Mouse (Mus musculus): ENCODE results near the gene Gm10553. TPM values are rescaled to one million over a fixed set of nuclear protein-coding genes. Genes with fewer than 3 reads are reported as not detected.
"Not testable (repeated sequence)": the region's sequence is repeated elsewhere in the genome, so short reads cannot be mapped to it uniquely, and the experiment has no call there.

Gene Gm10553
- polyA plus RNA-seq (2015; fragmentation: Nextera tagmentation; extraction: Ambion mirVana), result not detected in 2 replicates

DNA sequence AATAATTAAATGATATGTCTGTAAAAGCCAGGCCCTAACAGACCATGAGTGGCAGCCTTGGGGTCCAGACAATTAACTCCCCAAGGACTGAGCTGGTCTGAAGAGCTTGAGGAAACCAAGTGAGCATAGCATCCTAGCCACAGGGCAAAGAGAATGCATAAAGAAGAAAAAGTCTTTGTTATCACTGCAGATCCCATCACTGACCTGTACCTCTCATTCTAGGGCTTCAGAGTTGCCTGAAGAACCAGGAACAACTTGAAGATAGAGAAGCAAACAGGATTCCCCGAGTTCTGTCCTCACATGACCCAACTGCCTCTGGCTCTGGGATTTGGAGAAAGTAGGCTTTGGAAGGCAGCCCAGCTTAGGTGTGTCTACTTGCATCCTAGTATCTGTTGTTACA is at the start of gene Gm10553:
Gene Gm10553, plus strand, starts transcription at position 301 of the 400 bp plus-strand sequence.
- H3K4me3 ChIP-seq (replicated peaks); H3K9me3 ChIP-seq (replicated peaks): not testable (repeated sequence)
- WGBS, result 63% methylated on average over 1 of the region's 1 CpGs

GRCm38 (mm10) chr1:85071690-85072089 is 28.3 kb upstream of the Gm10553 start:
- not testable (repeated sequence) for H3K27ac ChIP-seq; H3K4me2 ChIP-seq; H3K4me1 ChIP-seq; H3K9me3 ChIP-seq (replicated peaks); H3K36me3 ChIP-seq; H3K27me3 ChIP-seq; H3K9ac ChIP-seq; ATAC-seq (replicated peaks; ENCODE audit: low FRiP score); H3K4me3 ChIP-seq (replicated peaks)
- 60% methylated on average over 3 of the region's 3 CpGs for WGBS

More for the DNA sequence above, at the start of gene Gm10553:
- H3K9ac ChIP-seq; ATAC-seq (replicated peaks; ENCODE audit: low FRiP score); H3K4me2 ChIP-seq; H3K27ac ChIP-seq; H3K36me3 ChIP-seq; H3K27me3 ChIP-seq; H3K4me1 ChIP-seq: not testable (repeated sequence)

- 74% methylated on average over 3 of the region's 3 CpGs for WGBS
- H3K9ac ChIP-seq; ATAC-seq (replicated peaks; ENCODE audit: low FRiP score); H3K27me3 ChIP-seq; H3K4me2 ChIP-seq; H3K4me3 ChIP-seq (replicated peaks); H3K27ac ChIP-seq; H3K36me3 ChIP-seq; H3K9me3 ChIP-seq (replicated peaks); H3K4me1 ChIP-seq: not testable (repeated sequence)
Measured at GRCm38 (mm10) chr1:85073099-85073498, 26.9 kb upstream of the Gm10553 start.

GRCm38 (mm10) chr1:85084803-85085202 is 15.2 kb upstream of the Gm10553 start:
- not testable (repeated sequence) for ATAC-seq (replicated peaks; ENCODE audit: low FRiP score); H3K4me1 ChIP-seq; H3K36me3 ChIP-seq; H3K27ac ChIP-seq; H3K9ac ChIP-seq; H3K4me3 ChIP-seq (replicated peaks); H3K4me2 ChIP-seq; H3K27me3 ChIP-seq; H3K9me3 ChIP-seq (replicated peaks)
- 75% methylated on average over 3 of the region's 3 CpGs for WGBS

DNA sequence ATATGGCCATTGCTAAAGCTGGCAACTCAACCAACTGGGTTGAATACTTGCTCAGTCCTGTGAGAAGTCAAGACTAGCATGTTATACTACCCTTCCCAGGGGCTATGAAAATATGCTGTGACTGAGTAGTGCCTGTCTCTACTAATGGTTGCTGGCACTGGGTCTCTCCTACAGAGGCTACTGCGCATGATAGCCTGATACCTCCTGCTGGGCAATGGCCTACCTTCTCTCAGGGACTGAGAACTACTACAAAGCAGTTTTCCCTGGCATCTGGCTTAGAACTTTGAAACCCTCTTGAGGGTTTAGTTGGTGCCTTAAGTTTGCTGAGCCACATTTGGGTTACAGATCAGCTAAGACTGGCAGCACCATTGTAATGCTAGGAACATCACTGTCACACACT is 13.8 kb upstream of the Gm10553 start:
- H3K4me3 ChIP-seq (replicated peaks); H3K9me3 ChIP-seq (replicated peaks); ATAC-seq (replicated peaks; ENCODE audit: low FRiP score); H3K9ac ChIP-seq; H3K4me1 ChIP-seq; H3K27me3 ChIP-seq; H3K36me3 ChIP-seq; H3K27ac ChIP-seq; H3K4me2 ChIP-seq: not testable (repeated sequence)
- WGBS, result 74% methylated on average over 1 of the region's 1 CpGs

- H3K27ac ChIP-seq; H3K27me3 ChIP-seq; H3K4me1 ChIP-seq; H3K9me3 ChIP-seq (replicated peaks); H3K4me3 ChIP-seq (replicated peaks); H3K9ac ChIP-seq; H3K4me2 ChIP-seq; H3K36me3 ChIP-seq; ATAC-seq (replicated peaks; ENCODE audit: low FRiP score): not testable (repeated sequence)
- 43% methylated on average over 1 of the region's 3 CpGs for WGBS
Measured at GRCm38 (mm10) chr1:85092169-85092568, 7.8 kb upstream of the Gm10553 start.

GRCm38 (mm10) chr1:85093011-85093572 is 6.9 kb upstream of the Gm10553 start:
- H3K4me1 ChIP-seq; H3K27ac ChIP-seq; H3K4me2 ChIP-seq; H3K27me3 ChIP-seq; ATAC-seq (replicated peaks; ENCODE audit: low FRiP score); H3K4me3 ChIP-seq (replicated peaks); H3K36me3 ChIP-seq; H3K9ac ChIP-seq; H3K9me3 ChIP-seq (replicated peaks): not testable (repeated sequence)
- 82% methylated on average over 7 of the region's 7 CpGs for WGBS

DNA sequence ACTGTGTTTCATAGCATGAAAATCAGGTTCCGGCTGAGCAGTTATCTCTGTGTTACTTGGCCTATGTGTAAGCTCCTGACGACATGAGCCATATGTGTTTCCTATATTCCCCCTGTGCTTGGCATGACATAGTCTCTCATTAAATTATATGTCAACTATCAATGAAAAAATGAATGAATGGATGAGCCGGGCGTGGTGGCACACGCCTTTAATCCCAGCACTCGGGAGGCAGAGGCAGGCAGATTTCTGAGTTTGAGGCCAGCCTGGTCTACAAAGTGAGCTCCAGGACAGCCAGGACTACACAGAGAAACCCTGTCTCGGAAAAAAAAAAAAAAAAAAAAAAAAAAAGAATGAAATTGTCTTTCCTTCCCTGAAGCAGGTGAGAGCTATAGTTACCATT is 883 bp upstream of the Gm10553 start:
- not testable (repeated sequence) for H3K9me3 ChIP-seq (replicated peaks); H3K4me2 ChIP-seq; H3K4me3 ChIP-seq (replicated peaks); H3K4me1 ChIP-seq; ATAC-seq (replicated peaks; ENCODE audit: low FRiP score); H3K9ac ChIP-seq; H3K27me3 ChIP-seq; H3K27ac ChIP-seq; H3K36me3 ChIP-seq
- WGBS, result 71% methylated on average over 7 of the region's 7 CpGs

- not testable (repeated sequence) for H3K27ac ChIP-seq; H3K9ac ChIP-seq; H3K4me3 ChIP-seq (replicated peaks); H3K4me1 ChIP-seq; H3K36me3 ChIP-seq; H3K4me2 ChIP-seq; H3K27me3 ChIP-seq; ATAC-seq (replicated peaks; ENCODE audit: low FRiP score); H3K9me3 ChIP-seq (replicated peaks)
- WGBS, result 83% methylated on average over 4 of the region's 4 CpGs
Measured at GRCm38 (mm10) chr1:85101754-85102153, 1.8 kb downstream of the Gm10553 start.

DNA sequence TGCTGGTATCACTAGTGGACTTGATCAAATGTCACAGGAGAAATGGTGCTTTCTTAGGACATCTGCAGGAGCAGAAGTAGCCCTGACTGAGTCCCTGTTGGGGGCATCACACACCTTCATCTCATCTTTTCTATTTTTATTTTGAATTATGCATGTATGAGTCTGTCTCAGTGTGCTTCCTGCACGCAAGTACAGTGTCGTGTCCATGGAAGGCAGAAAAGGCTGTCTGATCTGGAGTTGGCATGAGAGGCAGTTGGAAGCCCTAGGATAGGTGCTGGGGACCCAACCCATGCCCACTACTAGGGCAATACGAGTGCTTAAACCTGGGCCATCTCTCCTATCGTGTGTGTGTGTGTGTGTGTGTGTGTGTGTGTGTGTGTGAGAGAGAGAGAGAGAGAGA is 5.4 kb downstream of the Gm10553 start:
- H3K4me2 ChIP-seq; ATAC-seq (replicated peaks; ENCODE audit: low FRiP score); H3K27me3 ChIP-seq; H3K4me1 ChIP-seq; H3K9me3 ChIP-seq (replicated peaks); H3K9ac ChIP-seq; H3K27ac ChIP-seq; H3K36me3 ChIP-seq; H3K4me3 ChIP-seq (replicated peaks): not testable (repeated sequence)
- WGBS, result 85% methylated on average over 4 of the region's 4 CpGs

GRCm38 (mm10) chr1:85106013-85106412 is 6.0 kb downstream of the Gm10553 start:
- H3K4me2 ChIP-seq; H3K4me1 ChIP-seq; H3K9me3 ChIP-seq (replicated peaks); H3K4me3 ChIP-seq (replicated peaks); H3K9ac ChIP-seq; H3K27ac ChIP-seq; H3K36me3 ChIP-seq; ATAC-seq (replicated peaks; ENCODE audit: low FRiP score); H3K27me3 ChIP-seq: not testable (repeated sequence)
- WGBS, result 68% methylated on average over 6 of the region's 6 CpGs

DNA sequence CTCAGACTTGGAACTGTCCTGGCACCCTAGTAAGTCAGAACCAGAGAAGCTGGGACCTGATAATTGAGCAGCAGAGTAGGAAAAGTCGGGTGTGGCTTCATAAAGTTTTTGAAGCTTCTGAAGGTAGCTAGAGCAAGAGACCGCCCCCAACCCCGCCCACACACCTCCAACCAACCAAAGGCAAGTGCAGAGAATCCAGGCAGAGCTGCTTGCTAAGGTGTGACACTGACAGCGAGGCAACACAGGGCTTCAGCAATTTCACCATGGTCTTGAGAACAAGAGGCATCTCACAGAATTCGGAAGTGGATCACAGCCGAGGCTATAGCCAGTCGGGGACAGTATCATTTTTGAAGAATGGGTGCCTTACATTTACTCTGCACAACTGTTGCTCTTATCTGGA is 9.8 kb downstream of the Gm10553 start, which contains the start of gene A530032D15Rik:
Gene A530032D15Rik, minus strand, starts transcription at position 101 of the 400 bp plus-strand sequence.
- not testable (repeated sequence) for H3K27ac ChIP-seq; H3K36me3 ChIP-seq; H3K4me2 ChIP-seq; H3K9ac ChIP-seq; H3K4me3 ChIP-seq (replicated peaks); H3K9me3 ChIP-seq (replicated peaks); ATAC-seq (replicated peaks; ENCODE audit: low FRiP score); H3K4me1 ChIP-seq; H3K27me3 ChIP-seq
- WGBS, result 67% methylated on average over 1 of the region's 7 CpGs

- not testable (repeated sequence) for H3K27ac ChIP-seq; H3K27me3 ChIP-seq; ATAC-seq (replicated peaks; ENCODE audit: low FRiP score); H3K9me3 ChIP-seq (replicated peaks); H3K4me3 ChIP-seq (replicated peaks); H3K36me3 ChIP-seq; H3K4me1 ChIP-seq; H3K9ac ChIP-seq; H3K4me2 ChIP-seq
- 87% methylated on average over 3 of the region's 3 CpGs for WGBS
Measured at GRCm38 (mm10) chr1:85110876-85111275, 10.9 kb downstream of the Gm10553 start.
